ENCODE assay signal across 14 mouse cellular contexts in the genomic region with DNA sequence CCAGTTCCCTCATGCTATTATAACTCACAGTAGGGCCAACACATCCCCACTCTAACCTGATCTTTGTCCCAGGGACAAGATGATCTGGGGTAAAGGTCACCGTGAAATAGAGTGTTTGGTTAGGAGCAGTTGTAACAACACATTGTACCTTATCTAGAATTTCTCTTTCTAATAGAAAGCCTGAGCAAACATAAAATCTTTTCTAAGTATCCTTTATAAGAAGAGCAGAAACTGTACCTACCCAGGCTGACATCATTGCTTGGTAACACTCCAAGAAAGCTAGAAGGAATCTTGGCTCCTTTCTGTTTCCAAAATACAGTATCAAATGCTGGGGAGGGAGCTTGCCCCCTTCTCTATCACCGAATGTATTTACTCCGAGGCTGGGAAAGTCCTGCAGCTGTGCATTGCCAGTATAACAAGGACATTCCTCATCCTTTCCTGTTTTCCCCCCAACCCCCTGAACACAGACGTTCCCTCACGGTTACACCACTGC.
A peak's percentile ranks its signal among the peaks of the same experiment; 100 is the strongest.
DNase-seq lines count a peak whose midpoint lies in the region; ATAC-seq and TF ChIP-seq lines count a peak whose summit lies in the region.
"Had no signal": no experiment of that assay in that cellular context is flagged by ENCODE, and none has a peak within 500 bp of the region (broad histone marks: within the 10 kb centered on the region; RNA-seq: fewer than 3 reads in every experiment).

No protein-coding gene starts in this region.

- no peak for DNase-seq in embryonic facial prominence, embryonic 10.5 days (ENCODE audit: low spot score)
- DNase-seq in liver, adult 2 months (ENCODE audit: extremely low read depth, low read depth, low spot score), result peak; percentile 91
- no peak for DNase-seq in liver, embryonic 11.5 days (ENCODE audit: low spot score)
- no peak for DNase-seq in limb, embryonic 10.5 days (ENCODE audit: low spot score)
- no peak for DNase-seq in stomach, postnatal 0 days (ENCODE audit: low spot score)
- no peak for DNase-seq in cerebellum, adult 8-10 months
- no peak for DNase-seq in natural killer cell, adult 2 months (ENCODE audit: low spot score in 2 of 2)
- DNase-seq: kidney, postnatal 10 days; midbrain, embryonic 14.5 days; right cerebral cortex, postnatal 4 days; thymus, postnatal 25 days had no signal

- TF ChIP-seq POLR2A in liver, adult 2 months (IDR thresholded peaks at IDR 0.05; ENCODE audit: extremely low read depth, insufficient read depth, low read length), result no peak

- H3K36me3 ChIP-seq in embryonic facial prominence, embryonic 13.5 days, result no peaks in the 10 kb centered on the region
- no peaks in the 10 kb centered on the region for H3K36me3 ChIP-seq in embryonic facial prominence, embryonic 10.5 days (replicated peaks)
- no peaks in the 10 kb centered on the region for H3K36me3 ChIP-seq in liver, adult 2 months (ENCODE audit: control insufficient read depth, insufficient read depth, low read length)
- no peaks in the 10 kb centered on the region for H3K36me3 ChIP-seq in liver, embryonic 11.5 days (ENCODE audit: control insufficient read depth, insufficient read depth, low read length)
- no peaks in the 10 kb centered on the region for H3K36me3 ChIP-seq in limb, embryonic 10.5 days
- H3K36me3 ChIP-seq in stomach, postnatal 0 days (ENCODE audit: control insufficient read depth, insufficient read depth, low read length), result no peaks in the 10 kb centered on the region
- H3K36me3 ChIP-seq: G1E; hindbrain, embryonic 12.5 days had no signal

- H3K9me3 ChIP-seq in embryonic facial prominence, embryonic 13.5 days, result no peaks in the 10 kb centered on the region
- H3K9me3 ChIP-seq in embryonic facial prominence, embryonic 10.5 days, result no peaks in the 10 kb centered on the region
- no peaks in the 10 kb centered on the region for H3K9me3 ChIP-seq in liver, embryonic 11.5 days (ENCODE audit: control insufficient read depth, low read length)
- H3K9me3 ChIP-seq in limb, embryonic 10.5 days (replicated peaks), result no peaks in the 10 kb centered on the region
- no peaks in the 10 kb centered on the region for H3K9me3 ChIP-seq in stomach, postnatal 0 days (ENCODE audit: control insufficient read depth, low read length)
- H3K9me3 ChIP-seq: hindbrain, embryonic 12.5 days had no signal

- WGBS in embryonic facial prominence, embryonic 13.5 days, result 33% methylated on average over 5 of the region's 5 CpGs
- 59% methylated on average over 5 of the region's 5 CpGs for WGBS in embryonic facial prominence, embryonic 10.5 days
- WGBS in liver, adult 2 months, result 42% methylated on average over 5 of the region's 5 CpGs
- 49% methylated on average over 5 of the region's 5 CpGs for WGBS in liver, embryonic 11.5 days
- 85% methylated on average over 5 of the region's 5 CpGs for WGBS in limb, embryonic 10.5 days
- WGBS in stomach, postnatal 0 days, result 12% methylated on average over 5 of the region's 5 CpGs

- no peak for TF ChIP-seq EP300 in stomach, postnatal 0 days (optimal IDR thresholded peaks at IDR 0.05)

- H3K4me2 ChIP-seq in embryonic facial prominence, embryonic 13.5 days, result no peak overlapping the region
- H3K4me2 ChIP-seq in liver, embryonic 11.5 days, result no peak overlapping the region
- no peak overlapping the region; the same call in 1 of the 2 replicates for H3K4me2 ChIP-seq in stomach, postnatal 0 days (replicated peaks; ENCODE audit: low read depth)
- H3K4me2 ChIP-seq: hindbrain, embryonic 12.5 days had no signal

- H3K27ac ChIP-seq in embryonic facial prominence, embryonic 13.5 days, result peak overlapping the region; percentile 34; the same call in 1 of the 2 replicates
- H3K27ac ChIP-seq in embryonic facial prominence, embryonic 10.5 days (replicated peaks), result no peak overlapping the region
- no peak overlapping the region for H3K27ac ChIP-seq in liver, adult 2 months (replicated peaks; ENCODE audit: insufficient read depth, low read depth, low read length)
- H3K27ac ChIP-seq in liver, embryonic 11.5 days (ENCODE audit: low read depth, low read length), result no peak overlapping the region
- H3K27ac ChIP-seq in limb, embryonic 10.5 days, result peak overlapping the region; percentile 56
- H3K27ac ChIP-seq in stomach, postnatal 0 days (replicated peaks), result peak overlapping the region; percentile 78
- H3K27ac ChIP-seq: hindbrain, embryonic 12.5 days had no signal

- TF ChIP-seq CTCF in liver, adult 2 months (IDR thresholded peaks at IDR 0.05; ENCODE audit: low read depth, low read length), result no peak
- no peak for TF ChIP-seq CTCF in stomach, postnatal 0 days (IDR thresholded peaks at IDR 0.05; ENCODE audit: low read depth)

- H3K27me3 ChIP-seq in embryonic facial prominence, embryonic 13.5 days, result no peaks in the 10 kb centered on the region
- no peaks in the 10 kb centered on the region for H3K27me3 ChIP-seq in embryonic facial prominence, embryonic 10.5 days (replicated peaks; ENCODE audit: low read depth, poor library complexity, severe bottlenecking)
- H3K27me3 ChIP-seq in liver, adult 2 months (ENCODE audit: control insufficient read depth, insufficient read depth, low read length), result no peaks in the 10 kb centered on the region
- no peaks in the 10 kb centered on the region for H3K27me3 ChIP-seq in liver, embryonic 11.5 days (replicated peaks; ENCODE audit: control insufficient read depth, insufficient read depth, low read length)
- no peaks in the 10 kb centered on the region for H3K27me3 ChIP-seq in limb, embryonic 10.5 days (ENCODE audit: low read depth, poor library complexity, severe bottlenecking)
- H3K27me3 ChIP-seq in stomach, postnatal 0 days (ENCODE audit: control insufficient read depth, insufficient read depth, low read length), result no peaks in the 10 kb centered on the region
- H3K27me3 ChIP-seq: hindbrain, embryonic 12.5 days had no signal

- no peak overlapping the region for H3K9ac ChIP-seq in embryonic facial prominence, embryonic 13.5 days
- no peak overlapping the region for H3K9ac ChIP-seq in liver, adult 2 months (ENCODE audit: low read depth, low read length)
- no peak overlapping the region for H3K9ac ChIP-seq in liver, embryonic 11.5 days (ENCODE audit: low read depth, low read length)
- H3K9ac ChIP-seq in stomach, postnatal 0 days (ENCODE audit: low read length), result no peak overlapping the region
- H3K9ac ChIP-seq: hindbrain, embryonic 12.5 days had no signal

- 0 out of 2 replicates have a peak, but pooled peaks have one; percentile 48 for ATAC-seq in embryonic facial prominence, embryonic 13.5 days (ENCODE audit: insufficient number of reproducible peaks, insufficient read depth, low FRiP score, low TSS enrichment, low read depth)
- ATAC-seq in liver, embryonic 11.5 days (replicated peaks; ENCODE audit: low FRiP score), result no peak
- ATAC-seq in stomach, postnatal 0 days (ENCODE audit: low FRiP score, low TSS enrichment), result peak; percentile 81

- H3K79me2 ChIP-seq in liver, adult 2 months (ENCODE audit: control insufficient read depth, insufficient read depth, low read length), result no peaks in the 10 kb centered on the region

- peaks cover 11% of the 10 kb centered on the region; the same call in 1 of the 2 replicates for H3K4me1 ChIP-seq in embryonic facial prominence, embryonic 13.5 days
- peaks cover 14% of the 10 kb centered on the region for H3K4me1 ChIP-seq in embryonic facial prominence, embryonic 10.5 days
- H3K4me1 ChIP-seq in liver, adult 2 months (ENCODE audit: control insufficient read depth, insufficient read depth, low read length), result peaks cover 6% of the 10 kb centered on the region; the same call in 1 of the 2 replicates
- H3K4me1 ChIP-seq in liver, embryonic 11.5 days (replicated peaks; ENCODE audit: control insufficient read depth, insufficient read depth, low read length), result peaks cover 3% of the 10 kb centered on the region
- H3K4me1 ChIP-seq in limb, embryonic 10.5 days, result peaks cover 42% of the 10 kb centered on the region
- no peaks in the 10 kb centered on the region for H3K4me1 ChIP-seq in stomach, postnatal 0 days (replicated peaks; ENCODE audit: control insufficient read depth, insufficient read depth)
- H3K4me1 ChIP-seq: hindbrain, embryonic 12.5 days had no signal

- no peak overlapping the region for H3K4me3 ChIP-seq in embryonic facial prominence, embryonic 13.5 days
- no peak overlapping the region for H3K4me3 ChIP-seq in embryonic facial prominence, embryonic 10.5 days
- no peak overlapping the region for H3K4me3 ChIP-seq in liver, adult 2 months (ENCODE audit: insufficient read depth, low read depth, low read length)
- no peak overlapping the region for H3K4me3 ChIP-seq in liver, embryonic 11.5 days (ENCODE audit: low read depth, low read length)
- no peak overlapping the region for H3K4me3 ChIP-seq in limb, embryonic 10.5 days
- H3K4me3 ChIP-seq in stomach, postnatal 0 days (ENCODE audit: low read depth, low read length), result no peak overlapping the region
- H3K4me3 ChIP-seq: hindbrain, embryonic 12.5 days had no signal

Comparison
In these comparisons a context has a peak if more than half of its experiments do, and no peak if none do; other contexts are left out.
1. H3K27ac ChIP-seq: peak in embryonic facial prominence, embryonic 13.5 days (single experiment), limb, embryonic 10.5 days (single experiment) and stomach, postnatal 0 days (single experiment); none in embryonic facial prominence, embryonic 10.5 days (single experiment), liver, adult 2 months (single experiment) and liver, embryonic 11.5 days (single experiment).